17 mouse cellular contexts compared by ENCODE assay signal in genomic region chr9:14662876-14663275, GRCm38 (mm10). TPM values are rescaled to one million over a fixed set of nuclear protein-coding genes. Genes with fewer than 3 reads are reported as not detected.
A peak's percentile ranks its signal among the peaks of the same experiment; 100 is the strongest.
DNase-seq lines count a peak whose midpoint lies in the region; ATAC-seq and TF ChIP-seq lines count a peak whose summit lies in the region.
"Had no signal": no experiment of that assay in that cellular context is flagged by ENCODE, and none has a peak within 500 bp of the region (broad histone marks: within the 10 kb centered on the region; RNA-seq: fewer than 3 reads in every experiment).

No protein-coding gene starts in this region.

- H3K27me3 ChIP-seq in heart, adult 2 months (ENCODE audit: control insufficient read depth, insufficient read depth, low read length): no peaks in the 10 kb centered on the region
- no peaks in the 10 kb centered on the region for H3K27me3 ChIP-seq in stomach, postnatal 0 days (ENCODE audit: control insufficient read depth, insufficient read depth, low read length)
- H3K27me3 ChIP-seq in intestine, embryonic 16.5 days (replicated peaks; ENCODE audit: control insufficient read depth, insufficient read depth, low read length): no peaks in the 10 kb centered on the region
- H3K27me3 ChIP-seq: heart, embryonic 15.5 days; hindbrain, embryonic 13.5 days; neural tube, embryonic 13.5 days had no signal

- H3K4me1 ChIP-seq in heart, adult 2 months (ENCODE audit: control insufficient read depth, insufficient read depth, low read length): peaks cover 11% of the 10 kb centered on the region
- peaks cover 8% of the 10 kb centered on the region for H3K4me1 ChIP-seq in brown adipose tissue, adult 24 weeks (ENCODE audit: control insufficient read depth, insufficient read depth, insufficient read length, low read length)
- H3K4me1 ChIP-seq in stomach, postnatal 0 days (replicated peaks; ENCODE audit: control insufficient read depth, insufficient read depth): no peaks in the 10 kb centered on the region
- no peaks in the 10 kb centered on the region for H3K4me1 ChIP-seq in intestine, embryonic 16.5 days (ENCODE audit: control insufficient read depth, insufficient read depth, low read length)
- H3K4me1 ChIP-seq: hindbrain, embryonic 13.5 days; neural tube, embryonic 13.5 days had no signal

- peak overlapping the region; percentile 34 for H3K27ac ChIP-seq in heart, adult 2 months
- H3K27ac ChIP-seq in brown adipose tissue, adult 24 weeks (replicated peaks; ENCODE audit: low read depth, low read length): peak overlapping the region; percentile 83
- H3K27ac ChIP-seq in stomach, postnatal 0 days (replicated peaks): peak overlapping the region; percentile 89
- H3K27ac ChIP-seq in intestine, embryonic 16.5 days (ENCODE audit: low read length): no peak overlapping the region
- H3K27ac ChIP-seq: heart, embryonic 15.5 days; hindbrain, embryonic 13.5 days; neural tube, embryonic 13.5 days had no signal

- WGBS in heart, adult 2 months: 62% methylated on average over 7 of the region's 7 CpGs
- 57% methylated on average over 7 of the region's 7 CpGs for WGBS in stomach, postnatal 0 days
- WGBS in intestine, embryonic 16.5 days: 69% methylated on average over 7 of the region's 7 CpGs

- ATAC-seq in stomach, postnatal 0 days (ENCODE audit: low FRiP score, low TSS enrichment): 0 out of 2 replicates have a peak, but pooled peaks have one; percentile 53
- ATAC-seq in intestine, embryonic 16.5 days: no peak

- TF ChIP-seq POLR2A in heart, adult 2 months (IDR thresholded peaks at IDR 0.05; ENCODE audit: insufficient read depth, low read depth, low read length): no peak

- TF ChIP-seq CTCF in heart, adult 2 months (IDR thresholded peaks at IDR 0.05): no peak
- 0 out of 2 replicates have a peak, but pooled peaks have one; percentile 17 for TF ChIP-seq CTCF in stomach, postnatal 0 days (IDR thresholded peaks at IDR 0.05; ENCODE audit: low read depth)

- H3K4me2 ChIP-seq in stomach, postnatal 0 days (replicated peaks; ENCODE audit: low read depth): no peak overlapping the region
- H3K4me2 ChIP-seq in intestine, embryonic 16.5 days (ENCODE audit: low read depth, low read length): no peak overlapping the region
- H3K4me2 ChIP-seq: heart, embryonic 15.5 days; hindbrain, embryonic 13.5 days; neural tube, embryonic 13.5 days had no signal

- no peak for DNase-seq in heart, adult 2 months
- DNase-seq in heart, postnatal 4 days: no peak
- peak; percentile 75 for DNase-seq in gastrocnemius, postnatal 25 days
- no peak for DNase-seq in stomach, postnatal 0 days (ENCODE audit: low spot score)
- no peak for DNase-seq in frontal cortex, postnatal 25 days (ENCODE audit: low spot score in 2 of 2)
- no peak for DNase-seq in left cerebral cortex, adult 9 months (ENCODE audit: low spot score in 2 of 2)
- DNase-seq: B cell, adult 2 months; kidney, adult 2 months; kidney, postnatal 4 days; liver; lung, adult 2 months; thymus, adult 18-20 months had no signal

- H3K9me3 ChIP-seq in stomach, postnatal 0 days (ENCODE audit: control insufficient read depth, low read length): no peaks in the 10 kb centered on the region
- H3K9me3 ChIP-seq in intestine, embryonic 16.5 days (ENCODE audit: control insufficient read depth, low read length): no peaks in the 10 kb centered on the region
- H3K9me3 ChIP-seq: heart, embryonic 15.5 days; hindbrain, embryonic 13.5 days; neural tube, embryonic 13.5 days had no signal

- H3K4me3 ChIP-seq in heart, adult 2 months: no peak overlapping the region
- peak overlapping the region; percentile 12; the same call in 1 of the 2 replicates for H3K4me3 ChIP-seq in brown adipose tissue, adult 24 weeks (ENCODE audit: insufficient read depth, low read depth, low read length)
- H3K4me3 ChIP-seq in stomach, postnatal 0 days (ENCODE audit: low read depth, low read length): no peak overlapping the region
- H3K4me3 ChIP-seq in intestine, embryonic 16.5 days (ENCODE audit: low read length): no peak overlapping the region
- H3K4me3 ChIP-seq: heart, embryonic 15.5 days; hindbrain, embryonic 13.5 days; neural tube, embryonic 13.5 days had no signal

- intact Hi-C loops in heart, adult 2 months (cut with DNase I): no loop called here

- H3K79me2 ChIP-seq in heart, adult 2 months (replicated peaks; ENCODE audit: control insufficient read depth, insufficient read depth, low read length): no peaks in the 10 kb centered on the region

- H3K9ac ChIP-seq in heart, adult 2 months (ENCODE audit: low read depth, low read length): no peak overlapping the region
- H3K9ac ChIP-seq in stomach, postnatal 0 days (ENCODE audit: low read length): 0 out of 2 replicates have a peak overlapping the region, but pooled peaks have one; percentile 13
- H3K9ac ChIP-seq in intestine, embryonic 16.5 days (ENCODE audit: low read depth, low read length): no peak overlapping the region
- H3K9ac ChIP-seq: heart, embryonic 15.5 days; hindbrain, embryonic 13.5 days; neural tube, embryonic 13.5 days had no signal

- no peak for TF ChIP-seq EP300 in heart, adult 2 months (IDR thresholded peaks at IDR 0.05; ENCODE audit: insufficient read depth, low read depth, low read length)
- no peak for TF ChIP-seq EP300 in stomach, postnatal 0 days (optimal IDR thresholded peaks at IDR 0.05)

- H3K36me3 ChIP-seq in heart, adult 2 months (ENCODE audit: control insufficient read depth, insufficient read depth, low read length): no peaks in the 10 kb centered on the region
- H3K36me3 ChIP-seq in stomach, postnatal 0 days (ENCODE audit: control insufficient read depth, insufficient read depth, low read length): no peaks in the 10 kb centered on the region
- H3K36me3 ChIP-seq in intestine, embryonic 16.5 days (ENCODE audit: control insufficient read depth, insufficient read depth, low read length): no peaks in the 10 kb centered on the region
- H3K36me3 ChIP-seq: heart, embryonic 15.5 days; hindbrain, embryonic 13.5 days; neural tube, embryonic 13.5 days had no signal

RNA-seq across cellular contexts. Expression of gene Amotl1, which starts 18.0 kb away (rescaled TPM):
- 10 to 100 TPM; 58.3 to 59.5 TPM for total RNA-seq in heart, adult 2 months (2021)
- 27.4 and 41.1 TPM in 2 replicates for polyA plus RNA-seq in heart, adult 2 months (2012; rRNA removed)
- 10 to 100 TPM; 60.5 TPM for total RNA-seq in heart, postnatal 4 days (2021)
- 35.8 and 41.1 TPM in 2 replicates for polyA plus RNA-seq in brown adipose tissue, adult 24 weeks (2012; ENCODE audit: insufficient read depth, insufficient read length, missing spikeins)
- 100 to 1,000 TPM; 221 to 341 TPM for total RNA-seq in gastrocnemius, postnatal 25 days (2021)
- polyA plus RNA-seq in stomach, postnatal 0 days (2015; fragmentation: Nextera tagmentation; extraction: Ambion mirVana): 7.3 and 7.7 TPM in 2 replicates
- polyA plus RNA-seq in intestine, embryonic 16.5 days (2015; fragmentation: Nextera tagmentation; extraction: Ambion mirVana): 8.1 and 8.4 TPM in 2 replicates
